Mouse (Mus musculus) cerebellum, adult 11-12 months (tissue): ENCODE measurements around the gene Olfr723.
"Not testable (repeated sequence)": the region's sequence is repeated elsewhere in the genome, so short reads cannot be mapped to it uniquely, and the experiment has no call there.

ENCODE experiments used
- DNase-seq: peaks from one replicate; pipeline ENCODE4 v3.0.0; 2022

Gene Olfr723

DNA sequence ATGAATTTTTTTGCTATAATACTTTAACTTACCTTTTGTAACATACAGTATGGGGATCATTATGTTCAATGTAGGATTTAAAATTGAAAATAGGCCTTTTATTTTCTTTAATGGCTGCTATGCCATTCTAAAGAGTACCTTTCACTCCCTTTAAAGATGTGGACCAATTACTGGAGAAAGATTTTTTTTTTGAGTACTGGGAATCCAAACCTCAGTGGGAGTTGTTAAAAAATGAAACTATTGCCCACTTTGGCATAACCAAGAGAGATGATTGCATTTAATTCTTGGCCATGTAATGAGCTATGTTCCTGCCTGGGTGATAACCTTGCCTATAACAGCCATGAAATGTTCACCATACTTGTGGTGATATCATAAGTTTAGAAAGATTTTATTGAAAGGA lies at the start of gene Olfr723:
Gene Olfr723, minus strand, starts transcription at position 101 of the 400 bp plus-strand sequence.
- not testable (repeated sequence) for DNase-seq

DNA sequence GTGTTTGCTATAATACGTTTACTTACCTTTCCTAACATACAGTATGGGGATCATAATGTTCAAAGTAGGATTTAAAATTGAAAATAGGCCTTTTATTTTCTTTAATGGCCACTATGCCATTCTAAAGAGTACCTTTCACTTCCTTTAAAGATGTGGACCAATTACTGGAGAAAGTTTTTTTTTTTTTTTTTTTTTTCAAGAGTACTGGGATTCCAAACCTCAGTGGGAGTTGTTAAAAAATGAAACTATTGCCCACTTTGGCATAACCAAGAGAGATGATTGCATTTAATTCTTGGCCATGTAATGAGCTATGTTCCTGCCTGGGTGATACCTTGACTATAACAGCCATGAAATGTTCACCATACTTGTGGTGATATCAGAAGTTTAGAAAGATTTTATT lies 31.6 kb upstream of the Olfr723 start, which contains the start of gene Olfr724:
Gene Olfr724, minus strand, starts transcription at position 101 of the 400 bp plus-strand sequence.
- DNase-seq: not testable (repeated sequence)

DNA sequence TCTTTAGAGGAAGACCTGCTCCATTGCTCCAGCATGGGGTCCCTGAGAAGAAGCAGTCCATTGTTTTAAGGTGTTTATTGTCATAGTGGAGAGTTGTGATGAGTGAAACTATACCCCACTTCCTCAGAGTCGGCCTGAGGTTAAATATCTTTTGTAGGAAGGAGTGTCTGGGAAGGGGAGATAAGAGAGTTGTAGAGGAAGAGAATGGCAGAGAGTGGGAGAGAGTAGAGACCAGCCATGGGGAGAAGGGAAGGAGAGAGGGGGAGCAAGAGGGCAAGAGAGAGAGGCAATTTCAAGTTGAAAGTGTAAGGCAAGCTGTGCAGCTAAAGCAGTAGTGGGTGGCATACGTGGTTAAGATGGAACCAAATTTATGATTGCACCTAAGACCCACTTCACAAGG lies 24.3 kb upstream of the Olfr723 start:
- no peak for DNase-seq

DNA sequence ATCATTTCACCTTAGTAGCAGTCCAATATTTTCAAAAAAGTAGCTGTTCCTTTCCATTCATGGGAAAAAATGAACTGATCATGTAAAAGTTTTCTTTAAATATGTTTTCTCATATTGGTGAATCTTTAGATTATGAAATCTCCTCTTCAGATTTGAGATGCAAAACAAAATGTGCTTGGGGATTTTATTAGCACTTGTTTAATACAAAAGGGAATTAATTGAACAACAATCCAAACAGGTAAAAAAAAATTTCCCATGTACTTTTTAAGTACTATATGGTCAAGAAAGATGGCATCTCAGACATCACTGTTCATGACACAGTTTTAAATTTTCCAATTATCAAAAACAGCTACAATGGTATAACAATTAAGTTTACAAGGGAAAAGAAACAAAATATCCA lies 29.7 kb downstream of the Olfr723 start, which contains the start of gene Olfr722:
Gene Olfr722, minus strand, starts transcription at position 101 of the 400 bp plus-strand sequence.
- no peak for DNase-seq
